Mouse (Mus musculus): ENCODE measurements around the gene Crmp1. TPM values are rescaled to one million over a fixed set of nuclear protein-coding genes. Genes with fewer than 3 reads are reported as not detected.

Crmp1 gene
- total and polyA plus RNA-seq, 3 experiments, result not detected

DNA sequence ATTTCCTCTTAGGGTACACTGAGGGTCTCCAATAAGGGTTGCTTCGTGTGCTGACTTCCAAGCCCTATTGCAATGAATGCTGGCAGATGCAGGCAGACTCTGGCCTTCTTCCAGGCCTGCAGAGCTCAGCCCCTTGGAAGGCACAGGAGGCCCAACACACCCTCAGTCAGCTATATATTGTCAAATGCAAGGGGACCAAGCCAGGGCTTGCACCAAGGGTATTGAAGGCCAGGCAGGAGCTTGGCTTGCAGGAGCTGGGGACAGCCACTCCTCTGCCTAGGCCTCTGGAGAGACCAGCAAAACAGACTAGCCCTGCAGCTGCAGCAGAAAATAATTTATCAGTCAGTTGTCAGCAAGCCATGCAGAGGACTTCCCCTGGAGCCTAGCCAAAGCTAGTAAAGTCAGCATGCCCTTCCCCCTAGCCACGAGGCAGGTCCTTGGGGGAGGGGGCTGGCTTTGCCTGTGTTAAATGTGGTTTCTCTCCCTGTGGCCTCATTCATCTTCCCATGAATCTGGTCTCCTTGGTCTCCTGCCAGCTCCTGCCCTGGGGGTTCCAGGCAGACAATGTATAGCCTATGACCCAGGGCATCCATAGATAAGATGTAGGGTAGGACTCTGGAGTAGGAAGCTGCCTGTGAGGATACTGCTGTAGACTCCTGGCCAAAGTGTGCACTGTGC lies 43.6 kb upstream of the Crmp1 start:
- TF ChIP-seq MEF2A (IDR thresholded peaks at IDR 0.05; ENCODE audit: extremely low read depth, insufficient replicate concordance, low read depth, low read length, poor library complexity, severe bottlenecking) (no peak), KAT2A (conservative IDR thresholded peaks at IDR 0.05; ENCODE audit: low read depth, low read length) (no peak), ELF1 (IDR thresholded peaks at IDR 0.05; ENCODE audit: low read depth, low read length) (no peak), ZKSCAN1 (IDR thresholded peaks at IDR 0.05; ENCODE audit: low read depth, low read length) (no peak), TAL1 (IDR thresholded peaks at IDR 0.05; ENCODE audit: low read length) (no peak), USF1 (IDR thresholded peaks at IDR 0.05; ENCODE audit: low read depth, low read length) (no peak), MYC (IDR thresholded peaks at IDR 0.05; ENCODE audit: low read depth, low read length) (no peak), TBP (IDR thresholded peaks at IDR 0.05; ENCODE audit: low read depth, low read length) (no peak), SIN3A (IDR thresholded peaks at IDR 0.05; ENCODE audit: low read length) (no peak), MYB (IDR thresholded peaks at IDR 0.05; ENCODE audit: low read depth, low read length) (no peak), E2F4 (IDR thresholded peaks at IDR 0.05; ENCODE audit: borderline replicate concordance, low read depth, low read length) (no peak)
- Histone ChIP-seq H3K4me3 (ENCODE audit: control insufficient read depth in 1 of 2, insufficient read depth in 1 of 2, low read depth in 2 of 2, low read length in 2 of 2) (no peak overlapping the region), H3K27me3 (ENCODE audit: control insufficient read depth in 1 of 2, insufficient read depth in 2 of 2, low read length in 2 of 2) (no peaks in the 10 kb centered on the region), H3K4me1 (ENCODE audit: control insufficient read depth in 1 of 2, insufficient read depth in 2 of 2, low read length in 2 of 2) (no peaks in the 10 kb centered on the region), H3K9ac (ENCODE audit: control insufficient read depth, low read depth, low read length, poor library complexity, severe bottlenecking) (no peak overlapping the region), H3K36me3 (ENCODE audit: control insufficient read depth in 1 of 2, insufficient read depth in 2 of 2, low read length in 2 of 2) (no peaks in the 10 kb centered on the region), H3K27ac (ENCODE audit: control insufficient read depth, low read depth, low read length) (no peak overlapping the region), H3K9me3 (replicated peaks; ENCODE audit: insufficient read depth, low read length) (no peaks in the 10 kb centered on the region), H3K79me2 (ENCODE audit: control insufficient read depth, insufficient read depth, low read length, poor library complexity) (no peaks in the 10 kb centered on the region)
- no peak for DNase-seq (ENCODE audit: low read depth, low spot score)

DNA sequence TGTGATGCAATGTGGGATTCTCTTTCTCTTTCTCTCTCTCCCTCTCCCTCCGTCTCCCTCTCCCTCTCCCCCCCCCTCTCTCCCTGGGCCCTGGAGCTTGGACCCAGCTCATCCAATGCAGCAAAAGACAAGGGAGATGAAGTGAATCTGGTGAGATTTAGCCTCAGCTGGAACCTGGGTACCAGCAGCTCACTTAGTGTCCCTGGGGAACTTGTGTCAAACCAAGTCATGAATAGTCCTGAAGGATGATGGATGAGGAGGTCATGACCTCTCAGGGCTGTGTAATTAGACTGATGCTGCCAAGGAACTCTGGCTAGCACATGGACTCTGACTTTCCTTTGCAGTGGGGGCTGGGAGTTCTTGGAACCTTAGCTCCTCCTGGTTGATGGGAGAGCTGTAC lies 39.5 kb upstream of the Crmp1 start:
- Histone ChIP-seq H3K9ac (ENCODE audit: control insufficient read depth, low read depth, low read length, poor library complexity, severe bottlenecking) (no peak overlapping the region), H3K9me3 (replicated peaks; ENCODE audit: insufficient read depth, low read length) (no peaks in the 10 kb centered on the region), H3K4me1 (ENCODE audit: control insufficient read depth in 1 of 2, insufficient read depth in 2 of 2, low read length in 2 of 2) (no peaks in the 10 kb centered on the region), H3K79me2 (ENCODE audit: control insufficient read depth, insufficient read depth, low read length, poor library complexity) (no peaks in the 10 kb centered on the region), H3K27me3 (ENCODE audit: control insufficient read depth in 1 of 2, insufficient read depth in 2 of 2, low read length in 2 of 2) (no peaks in the 10 kb centered on the region), H3K27ac (ENCODE audit: control insufficient read depth, low read depth, low read length) (no peak overlapping the region), H3K4me3 (ENCODE audit: control insufficient read depth in 1 of 2, insufficient read depth in 1 of 2, low read depth in 2 of 2, low read length in 2 of 2) (no peak overlapping the region), H3K36me3 (ENCODE audit: control insufficient read depth in 1 of 2, insufficient read depth in 2 of 2, low read length in 2 of 2) (no peaks in the 10 kb centered on the region)
- DNase-seq (ENCODE audit: low read depth, low spot score), result no peak
- TF ChIP-seq E2F4 (IDR thresholded peaks at IDR 0.05; ENCODE audit: borderline replicate concordance, low read depth, low read length) (no peak), CTCF (IDR thresholded peaks at IDR 0.05 in 2 of 3, conservative IDR thresholded peaks at IDR 0.05 in 1 of 3; ENCODE audit: control insufficient read depth in 1 of 3, insufficient read depth in 1 of 3, low read depth in 2 of 3, low read length in 3 of 3, poor library complexity in 1 of 3, severe bottlenecking in 1 of 3) (no peak), ZMIZ1 (IDR thresholded peaks at IDR 0.05; ENCODE audit: low read depth, low read length) (no peak), USF2 (IDR thresholded peaks at IDR 0.05; ENCODE audit: borderline replicate concordance in 1 of 2, insufficient read depth in 1 of 2, low read depth in 1 of 2, low read length in 2 of 2) (no peak), RAD21 (IDR thresholded peaks at IDR 0.05; ENCODE audit: low read depth, low read length) (no peak), NRF1 (IDR thresholded peaks at IDR 0.05; ENCODE audit: insufficient read depth, low read depth, low read length, poor library complexity, severe bottlenecking) (no peak), RCOR1 (IDR thresholded peaks at IDR 0.05; ENCODE audit: low read depth, low read length) (no peak), MYC (IDR thresholded peaks at IDR 0.05; ENCODE audit: low read depth, low read length) (no peak), JUND (IDR thresholded peaks at IDR 0.05; ENCODE audit: low read depth, low read length) (no peak), EP300 (IDR thresholded peaks at IDR 0.05; ENCODE audit: low read depth in 1 of 2, low read length in 2 of 2) (no peak), SIN3A (IDR thresholded peaks at IDR 0.05; ENCODE audit: low read length) (no peak), NELFE (IDR thresholded peaks at IDR 0.05; ENCODE audit: low read depth, low read length) (no peak)

Data from MEL (cell line).